Mouse (Mus musculus) c-Kit-positive CD71-positive TER-119-positive erythroid progenitor cells, embryonic 14.5 days (primary cell): ENCODE measurements around the gene Cs.
A peak's percentile ranks its signal among the peaks of the same experiment; 100 is the strongest.
"Not testable (repeated sequence)": the region's sequence is repeated elsewhere in the genome, so short reads cannot be mapped to it uniquely, and the experiment has no call there.

Experiments used
- DNase-seq: peaks from one replicate; pipeline ENCODE4 v3.0.0-alpha.2; 2013; ENCODE audit warnings: low spot score

The Cs gene

DNA sequence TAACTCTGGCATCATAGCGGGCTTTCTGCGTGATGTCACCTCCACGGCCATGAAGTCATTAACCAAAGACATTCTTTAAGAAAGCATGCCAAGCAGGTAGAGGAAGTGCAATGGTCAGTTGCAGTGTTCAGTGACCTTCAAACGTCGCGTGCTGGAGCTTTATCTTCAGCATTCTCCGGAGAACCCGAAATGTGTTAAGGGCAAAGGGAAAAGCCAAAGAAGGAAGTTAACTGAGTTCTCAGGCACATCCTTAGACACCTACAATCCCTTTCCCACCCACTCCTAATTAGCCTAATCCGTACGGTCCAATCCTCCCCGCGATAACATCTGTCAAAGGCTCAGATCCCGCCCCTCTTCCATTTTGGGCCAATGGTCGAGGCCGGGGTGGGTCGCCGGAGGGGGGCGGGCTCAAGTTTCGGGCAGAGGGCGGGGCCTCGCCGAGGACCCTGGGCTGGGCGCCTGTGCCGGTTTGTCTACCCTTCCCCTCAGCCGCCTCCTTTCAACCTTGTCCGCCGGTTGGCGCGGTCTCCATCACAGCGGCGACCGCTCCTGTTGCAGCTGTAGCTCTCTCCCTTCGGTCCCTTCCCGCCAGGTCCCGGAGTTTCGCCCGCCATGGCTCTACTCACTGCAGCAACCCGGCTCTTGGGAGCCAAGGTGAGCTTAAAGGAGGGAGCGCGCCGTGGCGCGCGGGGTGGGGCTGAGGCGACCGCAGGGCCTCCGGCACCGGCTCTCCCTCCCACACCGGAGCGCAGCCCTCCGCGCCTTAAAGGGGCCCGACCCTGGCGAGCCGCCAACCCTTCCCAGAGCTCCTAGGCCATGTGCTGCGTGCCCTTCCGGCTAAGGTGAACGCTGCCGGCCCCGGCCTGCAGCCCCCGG lies at the start of gene Cs:
Gene Cs, plus strand, starts transcription at position 429 of the 876 bp plus-strand sequence.
- peak; percentile 96 for DNase-seq

GRCm38 (mm10) chr10:128290594-128290993 lies 46.9 kb upstream of the Cs start:
- not testable (repeated sequence) for DNase-seq

DNA sequence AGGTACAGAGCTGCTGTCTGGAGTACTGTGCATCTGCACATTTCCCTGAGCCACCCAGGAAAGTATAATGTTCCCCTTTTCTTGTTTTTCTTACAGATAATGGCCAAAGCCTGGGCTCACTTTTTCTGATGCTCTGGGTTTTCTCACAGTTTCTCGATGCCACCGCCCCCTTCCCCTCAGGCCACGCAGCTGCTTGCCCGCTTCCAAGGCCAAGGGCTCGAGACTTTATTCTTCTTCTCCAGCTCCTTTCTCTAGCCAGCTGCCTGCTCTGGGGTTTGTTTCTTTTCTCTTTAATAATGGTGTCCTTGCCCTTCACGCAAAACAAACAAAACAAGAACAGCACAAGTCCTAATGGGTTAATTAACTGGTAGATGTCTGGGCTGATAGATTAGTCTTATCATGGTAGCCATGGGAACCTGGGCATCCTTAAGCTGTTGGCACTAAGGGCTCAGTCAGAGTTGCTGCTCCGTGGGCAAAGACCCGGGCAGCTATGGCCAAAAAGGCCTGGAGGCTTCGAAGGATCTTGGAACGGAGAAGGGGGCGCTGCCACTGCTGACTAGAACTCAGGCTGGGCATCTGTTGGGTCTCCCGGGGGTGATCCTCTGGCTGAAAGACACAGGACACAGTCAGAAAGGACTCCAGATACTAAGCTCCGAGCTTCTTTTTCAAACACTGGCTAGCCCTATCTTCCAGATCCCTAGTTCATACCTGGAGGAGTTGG lies 41.0 kb upstream of the Cs start:
- no peak for DNase-seq

- no peak for DNase-seq
Measured at GRCm38 (mm10) chr10:128297221-128297620, 40.3 kb upstream of the Cs start.

GRCm38 (mm10) chr10:128297622-128298021 lies 39.9 kb upstream of the Cs start:
- DNase-seq, result no peak

DNA sequence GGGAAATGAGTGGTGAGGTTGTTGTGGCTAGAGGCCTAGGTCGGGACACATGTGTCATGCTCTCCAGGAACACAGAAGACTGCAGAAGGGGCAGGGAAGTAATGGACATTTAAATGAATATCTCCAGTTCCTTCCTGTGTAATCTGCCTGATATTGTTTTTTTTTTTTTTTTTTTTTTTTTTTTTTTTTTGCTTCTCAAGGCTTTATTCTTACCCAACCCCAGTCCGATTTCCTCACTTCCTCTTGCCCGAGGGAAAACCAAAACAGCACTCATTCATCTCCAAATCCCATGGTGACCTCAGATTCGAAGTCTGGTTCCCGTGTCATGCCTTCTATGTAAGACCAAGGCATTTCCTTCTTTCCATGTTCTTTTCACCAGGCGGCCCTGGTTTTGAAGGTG lies 39.3 kb upstream of the Cs start:
- no peak for DNase-seq

- DNase-seq, result no peak
Measured at GRCm38 (mm10) chr10:128298702-128299171, 38.8 kb upstream of the Cs start, which contains the start of gene Il23a. TSS of gene Il23a (minus strand) at chr10:128298752.

DNA sequence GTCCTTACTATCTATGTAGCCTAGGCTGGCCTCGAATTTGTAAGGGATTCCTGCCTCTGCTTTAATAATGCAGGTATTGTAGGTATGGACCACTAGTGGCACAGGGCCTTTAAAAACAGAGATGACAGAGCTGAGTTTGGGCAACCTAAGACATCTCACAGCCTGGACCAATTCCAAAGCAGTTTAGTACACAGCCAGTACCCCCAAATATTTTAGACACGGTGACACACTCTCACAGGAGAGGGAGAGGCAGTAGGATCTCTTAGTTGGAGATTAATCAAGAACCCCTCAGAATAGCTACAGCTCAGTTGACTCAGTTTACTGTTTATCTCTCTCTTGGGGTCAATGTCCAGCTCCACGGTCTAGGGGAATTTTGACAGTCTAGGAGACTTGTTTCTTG lies 35.2 kb upstream of the Cs start:
- no peak for DNase-seq

- DNase-seq, result no peak
Measured at GRCm38 (mm10) chr10:128302785-128303125, 34.8 kb upstream of the Cs start.

GRCm38 (mm10) chr10:128303126-128304021 lies 34.2 kb upstream of the Cs start, which contains the start of gene Pan2:
TSS of gene Pan2 (plus strand) at chr10:128303335.
- DNase-seq, result peak; percentile 100

DNA sequence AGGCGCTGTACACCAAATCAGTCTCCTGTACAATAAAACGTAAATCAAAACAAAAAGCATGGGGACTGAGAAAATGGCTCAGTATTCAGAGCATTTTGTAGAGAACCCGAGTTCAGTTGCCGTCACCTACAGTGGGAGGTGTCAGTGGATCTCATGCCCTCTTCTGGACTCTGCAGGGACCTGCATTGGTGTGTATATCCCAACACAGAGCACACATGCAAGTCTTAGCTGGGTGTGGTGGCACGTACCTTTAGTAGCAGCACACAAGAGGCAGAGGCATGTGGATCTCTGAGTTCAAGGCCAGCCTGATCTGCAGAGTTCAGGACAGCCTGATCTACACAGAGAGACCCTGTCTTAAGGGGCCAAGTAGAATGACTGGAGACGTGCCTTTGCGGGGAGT lies 27.9 kb upstream of the Cs start:
- DNase-seq, result no peak

DNA sequence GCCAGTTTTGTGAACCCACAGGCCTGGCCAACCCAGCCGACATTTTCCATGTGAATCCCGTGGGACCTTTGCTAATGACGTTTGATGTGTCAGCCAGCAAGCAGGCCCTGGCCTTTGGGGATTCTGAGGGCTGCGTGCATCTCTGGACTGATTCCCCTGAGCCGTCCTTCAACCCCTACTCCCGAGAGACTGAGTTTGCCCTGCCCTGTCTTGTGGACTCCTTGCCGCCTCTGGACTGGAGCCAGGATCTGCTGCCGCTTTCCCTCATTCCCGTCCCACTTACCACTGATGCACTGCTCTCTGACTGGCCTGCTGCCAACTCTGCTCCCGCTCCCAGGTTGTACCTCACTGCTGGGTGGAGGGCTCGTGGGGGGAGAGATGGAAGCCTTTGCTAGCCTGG lies 27.4 kb upstream of the Cs start:
- no peak for DNase-seq

DNA sequence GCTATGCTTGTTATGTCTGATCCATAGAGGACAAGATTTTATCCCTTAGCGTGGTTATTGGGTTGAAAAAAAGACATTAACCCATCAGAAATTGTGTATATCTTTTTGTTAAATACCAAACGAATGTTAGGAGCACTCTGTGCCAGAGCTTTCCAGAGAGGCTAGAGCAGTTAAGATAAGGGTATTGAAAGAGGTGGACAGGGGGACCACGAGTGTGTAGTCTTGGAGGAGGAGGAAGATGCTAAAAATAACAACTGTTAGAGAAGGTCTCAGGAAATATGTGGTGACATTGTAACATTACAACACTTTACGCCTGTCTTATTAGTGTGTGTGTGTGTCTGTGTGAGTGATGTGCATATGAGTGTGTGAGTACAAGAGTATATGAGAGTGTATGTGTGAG lies 26.6 kb upstream of the Cs start:
- DNase-seq, result no peak

DNA sequence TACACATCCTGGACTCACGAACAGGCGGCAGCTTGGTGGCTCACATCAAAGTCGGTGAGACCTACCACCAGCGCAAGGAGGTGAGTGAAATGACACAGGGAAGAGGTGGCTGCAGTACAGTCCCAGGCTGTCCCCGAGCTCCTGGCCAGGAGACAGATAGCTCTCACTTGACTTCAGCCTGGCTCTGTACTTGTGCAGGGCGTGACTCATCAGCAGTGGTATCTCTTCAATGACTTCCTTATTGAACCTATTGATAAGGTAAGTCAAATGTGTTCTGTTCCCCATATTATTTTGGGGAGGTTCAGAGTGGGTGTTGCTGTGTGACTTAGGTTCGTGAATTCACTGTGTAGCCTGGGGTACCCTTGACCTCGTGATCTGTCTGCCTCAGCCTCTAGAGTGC lies 22.0 kb upstream of the Cs start:
- DNase-seq, result no peak

- no peak for DNase-seq
Measured at GRCm38 (mm10) chr10:128321641-128322040, 15.9 kb upstream of the Cs start.

DNA sequence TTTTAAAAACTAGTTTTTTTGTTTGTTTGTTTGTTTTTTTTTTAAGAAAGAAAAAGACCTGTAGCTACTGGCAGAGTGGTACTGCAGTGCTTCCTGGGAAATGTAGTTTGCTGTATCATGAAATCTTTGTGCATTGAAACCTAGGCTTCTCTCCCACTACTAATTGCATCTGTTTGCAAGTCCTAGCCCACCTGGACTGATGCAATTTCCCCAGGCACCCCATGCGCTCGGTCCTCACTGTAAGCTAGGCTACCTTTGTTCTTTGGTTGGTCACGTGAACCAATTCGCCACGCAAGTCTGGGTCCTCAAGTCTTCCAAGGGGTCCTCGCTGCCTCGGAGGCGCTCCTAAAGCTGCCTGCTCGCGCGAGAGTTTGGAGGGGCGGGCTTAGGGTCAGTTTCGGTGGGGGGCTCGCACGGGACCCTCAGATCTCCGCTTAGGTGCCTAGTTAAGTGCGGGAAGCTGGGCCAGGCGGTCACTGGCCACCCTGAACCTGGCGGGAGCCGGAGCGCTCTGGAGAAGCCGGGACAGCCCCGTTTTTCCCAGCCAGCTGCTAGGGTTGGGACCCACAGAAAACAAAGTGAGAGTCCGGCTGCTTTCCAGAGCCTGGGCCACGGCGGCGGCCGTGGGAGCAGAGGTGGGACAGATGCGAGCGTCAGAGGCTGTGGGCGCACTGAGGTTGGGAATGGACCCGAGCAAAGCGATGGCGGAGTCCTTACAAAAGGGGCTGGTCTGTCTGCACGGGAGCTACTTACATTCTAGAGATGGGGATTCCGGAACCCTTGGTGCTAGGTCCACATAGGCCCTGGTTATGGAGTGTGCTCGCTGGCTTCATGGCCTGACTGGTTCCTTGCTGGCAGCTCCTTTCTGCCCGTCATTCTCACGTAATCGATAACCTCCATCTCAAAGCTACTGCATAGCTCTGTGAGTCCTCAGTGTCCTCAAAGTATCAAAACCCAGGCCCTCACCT lies 15.1 kb upstream of the Cs start, which contains the start of gene Cnpy2:
Gene Cnpy2, plus strand, starts transcription at position 319 of the 968 bp plus-strand sequence.
- DNase-seq, result peak; percentile 75

DNA sequence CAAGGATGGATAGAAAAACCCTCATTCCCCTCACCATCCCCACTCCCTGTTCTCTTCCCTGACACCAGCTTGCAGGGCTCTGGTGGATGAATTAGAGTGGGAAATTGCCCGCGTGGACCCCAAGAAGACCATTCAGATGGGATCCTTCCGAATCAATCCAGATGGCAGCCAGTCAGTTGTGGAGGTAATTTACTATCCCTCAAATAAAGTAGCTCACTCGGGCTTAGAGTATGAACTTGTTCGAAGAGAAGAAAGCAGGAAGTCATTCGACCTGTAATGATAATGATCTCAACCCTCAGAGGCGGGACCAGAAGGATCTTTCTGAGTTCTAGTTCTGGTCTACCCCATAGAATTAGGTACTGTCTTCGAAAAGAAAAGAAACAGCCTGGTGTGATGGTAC lies 14.0 kb upstream of the Cs start:
- DNase-seq, result no peak

GRCm38 (mm10) chr10:128326825-128327224 lies 10.7 kb upstream of the Cs start:
- DNase-seq, result no peak

DNA sequence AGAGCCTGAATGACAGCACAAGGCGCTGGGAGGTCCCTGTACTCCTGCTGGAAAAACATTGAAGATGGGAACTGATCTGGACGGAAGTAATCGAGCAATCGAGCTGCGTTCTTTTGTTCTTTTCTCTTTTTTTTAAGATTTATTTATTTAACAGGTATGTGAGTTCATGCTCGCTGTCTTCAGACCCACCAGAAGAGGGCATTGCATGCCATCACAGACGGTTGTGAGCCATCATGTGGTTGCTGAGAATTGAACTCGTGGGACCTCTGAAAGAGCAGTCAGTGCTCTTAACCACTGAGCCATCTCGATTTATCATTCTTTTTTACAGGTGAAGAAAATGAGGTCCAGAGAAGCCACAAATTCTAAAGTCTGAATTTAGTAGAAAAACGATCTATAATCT lies 9.9 kb upstream of the Cs start:
- DNase-seq, result no peak

- not testable (repeated sequence) for DNase-seq
Measured at GRCm38 (mm10) chr10:128332358-128333249, 4.9 kb upstream of the Cs start.
